Mouse (Mus musculus): ENCODE data around the gene Becn1.

Gene Becn1

GRCm38 (mm10) chr11:101275309-101275708, 26.8 kb downstream of the Becn1 start:
- in situ Hi-C loops (cut with MboI; ENCODE audit: unreplicated experiment in 2 of 2), result no loop called here

GRCm38 (mm10) chr11:101272446-101272845, 29.6 kb downstream of the Becn1 start:
- in situ Hi-C loops (cut with MboI; ENCODE audit: unreplicated experiment in 2 of 2), result no loop called here

DNA sequence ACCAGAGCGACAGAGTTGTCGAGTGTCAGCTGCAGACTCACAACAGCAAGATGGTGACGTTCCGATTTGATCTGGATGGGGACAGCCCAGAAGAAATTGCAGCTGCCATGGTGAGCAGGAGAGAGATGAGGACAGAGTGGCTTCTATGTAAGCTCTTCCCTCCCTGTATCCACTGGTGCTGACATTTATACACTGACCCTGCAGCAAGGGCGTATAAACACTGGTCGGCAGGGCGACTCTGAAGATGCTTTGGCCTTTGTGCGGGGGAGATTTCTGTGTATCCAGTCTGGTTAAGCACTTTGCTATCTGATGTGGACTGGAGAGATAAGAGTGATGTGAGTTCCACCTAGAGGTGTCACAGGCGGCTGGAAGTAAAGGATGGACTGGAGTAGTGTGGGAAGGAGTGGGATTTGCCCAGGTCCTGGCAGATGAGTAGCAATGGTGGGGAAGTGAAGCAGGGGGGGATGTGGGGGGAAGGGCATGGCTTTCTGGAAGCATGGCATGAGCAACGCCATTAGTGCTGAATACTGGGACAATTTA, 32.4 kb downstream of the Becn1 start:
- in situ Hi-C loops (cut with MboI; ENCODE audit: unreplicated experiment in 2 of 2), result no loop called here

- in situ Hi-C loops (cut with MboI; ENCODE audit: unreplicated experiment in 2 of 2), result no loop called here
These were observed 36.2 kb downstream of the Becn1 start for GRCm38 (mm10) chr11:101265906-101266305.

GRCm38 (mm10) chr11:101264954-101265471, 37.1 kb downstream of the Becn1 start:
- in situ Hi-C loops (cut with MboI; ENCODE audit: unreplicated experiment in 2 of 2), result no loop called here

DNA sequence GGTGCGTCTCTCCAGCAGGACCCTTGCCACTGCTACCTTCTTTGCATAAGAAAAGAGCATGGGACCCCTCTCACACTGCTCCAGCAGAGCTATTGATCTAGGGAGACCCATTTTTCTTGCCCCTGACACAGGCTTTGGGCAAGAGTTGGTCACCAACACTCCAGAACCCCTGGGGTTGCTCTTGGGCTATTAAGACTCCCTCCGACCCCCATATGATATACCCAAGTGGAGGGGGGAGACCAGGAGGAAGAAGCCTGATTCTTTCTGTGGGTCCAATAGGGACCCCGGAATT, 38.2 kb downstream of the Becn1 start:
- in situ Hi-C loops (cut with MboI; ENCODE audit: unreplicated experiment in 2 of 2), result no loop called here

- in situ Hi-C loops (cut with MboI; ENCODE audit: unreplicated experiment in 2 of 2), result no loop called here
These were observed 38.7 kb downstream of the Becn1 start for GRCm38 (mm10) chr11:101263138-101263988.

DNA sequence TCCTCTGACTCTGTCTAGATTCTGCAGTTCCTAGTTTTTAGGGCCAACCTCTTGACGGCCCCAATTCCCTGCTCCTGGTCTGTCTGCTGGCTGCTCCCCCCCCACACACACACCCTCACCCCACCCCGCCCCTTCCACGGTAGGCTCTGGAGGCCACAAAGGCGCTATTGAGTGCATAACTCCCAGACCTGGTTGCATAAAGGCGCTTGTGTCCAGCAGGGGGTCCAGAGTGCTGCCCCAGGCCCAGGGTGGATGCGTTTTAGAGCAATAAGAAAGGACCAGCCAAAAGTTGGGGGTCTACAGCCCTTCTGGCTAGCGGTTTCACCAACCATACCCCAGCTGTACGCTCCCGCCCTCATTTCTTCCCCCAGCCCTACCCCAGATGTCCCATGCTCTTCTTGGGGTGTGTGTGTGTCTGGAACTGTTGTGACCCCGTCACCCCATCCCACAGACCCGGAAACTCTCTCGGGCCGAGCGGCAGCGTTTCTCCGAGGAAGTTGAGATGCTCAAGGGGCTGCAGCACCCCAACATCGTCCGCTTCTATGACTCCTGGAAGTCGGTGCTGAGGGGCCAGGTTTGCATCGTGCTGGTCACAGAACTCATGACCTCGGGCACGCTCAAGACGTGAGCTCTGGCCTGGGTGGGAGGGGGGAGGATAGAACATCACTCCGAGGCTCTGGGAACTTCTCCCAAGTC, 39.7 kb downstream of the Becn1 start:
- in situ Hi-C loops (cut with MboI; ENCODE audit: unreplicated experiment in 2 of 2), result no loop called here

DNA sequence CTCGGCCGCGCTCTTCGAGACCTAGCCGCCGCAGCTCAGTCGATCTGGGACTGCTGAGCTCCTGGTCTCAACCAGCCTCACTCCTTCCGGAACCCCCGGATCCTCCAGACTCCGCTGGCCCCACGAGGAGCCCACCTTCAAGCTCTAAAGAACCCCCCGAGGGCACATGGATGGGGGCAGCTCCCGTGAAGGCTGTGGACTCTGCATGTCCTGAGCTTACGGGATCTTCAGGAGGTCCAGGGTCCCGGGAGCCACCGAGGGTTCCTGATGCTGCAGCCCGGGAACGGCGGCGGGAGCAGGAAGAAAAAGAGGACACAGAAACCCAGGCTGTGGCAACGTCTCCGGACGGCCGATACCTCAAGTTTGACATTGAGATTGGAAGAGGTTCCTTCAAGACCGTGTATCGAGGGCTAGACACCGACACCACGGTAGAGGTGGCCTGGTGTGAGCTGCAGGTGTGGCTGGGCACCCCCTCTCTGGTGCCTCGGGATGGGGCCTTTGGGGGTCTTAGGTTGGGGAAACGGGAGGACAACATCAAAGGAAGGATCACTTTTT, 41.2 kb downstream of the Becn1 start:
- in situ Hi-C loops (cut with MboI; ENCODE audit: unreplicated experiment in 2 of 2), result no loop called here

GRCm38 (mm10) chr11:101259948-101260825, 41.9 kb downstream of the Becn1 start, which contains the start of gene Wnk4:
TSS of gene Wnk4 (plus strand) at chr11:101260567.
- in situ Hi-C loops (cut with MboI; ENCODE audit: unreplicated experiment in 2 of 2), result no loop called here

DNA sequence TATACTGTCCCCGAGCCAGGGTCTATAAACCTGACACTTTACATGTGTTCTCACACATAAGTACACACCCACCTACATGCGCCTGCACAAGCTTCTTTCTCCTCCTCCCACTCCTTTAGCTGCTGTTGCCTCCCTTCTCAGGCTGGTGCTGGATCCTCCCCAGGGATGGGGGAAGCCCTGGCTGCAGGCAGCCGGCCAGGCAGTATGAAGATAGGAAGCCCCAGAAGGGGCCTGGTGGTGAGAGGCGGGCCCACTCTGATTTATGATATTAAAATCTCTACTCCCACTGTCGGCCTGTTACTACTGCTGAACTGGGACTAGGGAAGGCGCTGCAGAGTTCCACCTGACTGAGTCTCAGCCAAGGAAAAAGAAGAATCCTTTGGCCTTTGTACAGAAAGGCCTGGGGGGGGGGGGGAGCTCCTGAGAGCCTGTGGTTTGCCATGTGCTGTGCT, 42.8 kb downstream of the Becn1 start:
- in situ Hi-C loops (cut with MboI; ENCODE audit: unreplicated experiment in 2 of 2), result no loop called here

DNA sequence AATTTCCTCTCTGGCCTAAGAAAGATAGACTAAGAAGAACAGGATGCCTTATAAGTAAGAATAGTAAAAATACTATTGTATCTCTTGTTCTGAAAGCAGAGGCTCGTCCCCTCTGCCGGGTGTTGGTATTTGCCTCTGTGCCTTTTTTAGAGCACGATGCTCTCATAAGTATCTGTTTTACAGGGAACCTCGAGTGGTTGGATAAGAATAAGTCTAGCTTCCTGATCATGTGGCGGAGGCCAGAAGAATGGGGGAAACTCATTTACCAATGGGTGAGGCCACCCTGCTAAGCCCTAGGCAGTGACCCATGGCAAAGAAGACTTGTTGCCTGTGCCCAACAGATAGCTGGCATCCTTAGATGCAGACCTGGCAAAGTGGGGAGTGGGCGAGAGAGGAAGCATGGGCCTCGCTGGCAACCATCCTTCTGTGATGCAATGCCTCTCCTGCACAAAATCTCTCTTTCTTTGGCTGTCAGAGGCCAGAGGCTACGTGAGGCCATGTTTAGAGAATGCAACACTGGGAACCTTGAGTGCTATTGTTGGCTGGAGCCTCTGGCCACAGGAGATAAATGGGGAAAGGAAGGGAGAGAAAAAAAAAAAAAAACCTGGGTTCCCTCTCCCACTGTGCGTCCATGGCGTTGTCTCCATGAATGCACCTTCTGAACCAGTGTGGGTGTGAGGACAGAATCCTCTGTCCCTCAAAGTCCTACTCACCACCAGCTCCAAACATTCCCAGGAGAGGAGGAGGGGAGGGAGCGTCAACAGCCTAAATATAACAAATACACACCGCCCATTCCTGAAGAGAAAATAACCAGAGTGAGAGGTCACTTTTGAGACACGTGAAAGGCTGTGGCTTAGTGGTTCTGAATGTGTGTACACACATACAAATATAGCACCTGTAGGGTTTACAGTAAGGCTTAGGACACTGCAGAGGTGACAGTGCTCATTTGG, 46.0 kb downstream of the Becn1 start:
- in situ Hi-C loops (cut with MboI; ENCODE audit: unreplicated experiment in 2 of 2), result no loop called here

- in situ Hi-C loops (cut with MboI; ENCODE audit: unreplicated experiment in 2 of 2), result loop anchor here in 1 of 2 experiments (5.0 kb wide), 1 partner anchor 42 kb away; no protein-coding TSS in a partner anchor
These were observed 48.3 kb downstream of the Becn1 start, which contains the start of gene Vps25 for GRCm38 (mm10) chr11:101253613-101254389. TSS of gene Vps25 (plus strand) at chr11:101253707.

GRCm38 (mm10) chr11:101252941-101253340, 49.1 kb downstream of the Becn1 start:
- in situ Hi-C loops (cut with MboI; ENCODE audit: unreplicated experiment in 2 of 2), result loop anchor here in 1 of 2 experiments (5.0 kb wide), 1 partner anchor 41 kb away; no protein-coding TSS in a partner anchor

- in situ Hi-C loops (cut with MboI; ENCODE audit: unreplicated experiment in 2 of 2), result loop anchor here in 1 of 2 experiments (5.0 kb wide), 1 partner anchor 39 kb away; no protein-coding TSS in a partner anchor
These were observed 51.1 kb downstream of the Becn1 start for GRCm38 (mm10) chr11:101251031-101251430.

- in situ Hi-C loops (cut with MboI; ENCODE audit: unreplicated experiment in 2 of 2), result loop anchor here in 1 of 2 experiments (5.0 kb wide), 1 partner anchor 36 kb away; no protein-coding TSS in a partner anchor
These were observed 53.7 kb downstream of the Becn1 start for GRCm38 (mm10) chr11:101248258-101248994.

DNA sequence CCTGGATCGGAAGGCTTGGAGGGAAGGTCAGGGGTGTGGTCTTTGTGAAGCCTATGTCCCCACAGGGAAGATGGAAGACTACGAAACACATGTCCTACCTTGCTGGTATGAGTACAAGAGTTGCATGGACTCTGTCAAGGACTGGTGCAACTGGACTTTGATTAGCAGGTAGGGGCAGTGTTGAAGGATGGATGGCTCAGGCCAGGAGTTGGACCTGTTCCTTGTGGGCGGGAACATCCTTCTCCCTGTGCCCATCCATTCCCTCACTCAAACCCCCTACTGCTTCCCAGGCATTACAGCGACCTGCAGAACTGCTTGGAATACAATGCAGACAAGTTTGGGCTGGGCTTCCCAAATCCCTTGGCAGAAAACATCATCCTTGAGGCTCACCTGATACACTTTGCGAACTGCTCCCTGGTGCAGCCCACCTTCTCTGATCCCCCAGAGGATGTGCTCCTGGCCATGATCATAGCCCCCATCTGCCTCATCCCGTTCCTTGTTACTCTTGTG, 54.5 kb downstream of the Becn1 start:
- in situ Hi-C loops (cut with MboI; ENCODE audit: unreplicated experiment in 2 of 2), result loop anchor here in 1 of 2 experiments (5.0 kb wide), 1 partner anchor 35 kb away; no protein-coding TSS in a partner anchor
